Mouse (Mus musculus): Measurements from ENCODE around the gene Mtcl1.
"Not testable (repeated sequence)": the region's sequence is repeated elsewhere in the genome, so short reads cannot be mapped to it uniquely, and the experiment has no call there.

Gene Mtcl1

DNA sequence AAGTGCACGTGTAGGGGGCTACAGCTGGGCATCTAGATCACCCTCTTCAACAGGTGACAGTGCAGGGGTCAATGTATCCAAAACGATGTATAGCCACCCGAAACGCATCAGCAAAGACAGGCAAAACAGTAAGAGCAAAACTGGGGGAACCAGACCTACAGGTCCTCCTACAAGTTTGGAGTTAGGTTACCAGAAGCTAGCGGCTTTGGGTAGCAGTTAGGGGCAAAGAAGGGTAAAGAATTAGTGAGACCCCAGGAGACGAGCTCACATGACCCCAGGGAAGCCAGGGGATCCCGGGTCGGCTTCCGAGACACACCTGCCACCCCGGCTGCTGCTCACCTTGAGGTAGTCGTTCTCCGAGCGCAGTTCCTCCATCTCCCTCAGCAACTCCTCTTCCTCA is 1.6 kb downstream of the Mtcl1 start:
- no peak for DNase-seq (ENCODE audit: low spot score)

- DNase-seq (ENCODE audit: low spot score), result no peak
Measured at GRCm38 (mm10) chr17:66447007-66447312, 2.6 kb downstream of the Mtcl1 start.

DNA sequence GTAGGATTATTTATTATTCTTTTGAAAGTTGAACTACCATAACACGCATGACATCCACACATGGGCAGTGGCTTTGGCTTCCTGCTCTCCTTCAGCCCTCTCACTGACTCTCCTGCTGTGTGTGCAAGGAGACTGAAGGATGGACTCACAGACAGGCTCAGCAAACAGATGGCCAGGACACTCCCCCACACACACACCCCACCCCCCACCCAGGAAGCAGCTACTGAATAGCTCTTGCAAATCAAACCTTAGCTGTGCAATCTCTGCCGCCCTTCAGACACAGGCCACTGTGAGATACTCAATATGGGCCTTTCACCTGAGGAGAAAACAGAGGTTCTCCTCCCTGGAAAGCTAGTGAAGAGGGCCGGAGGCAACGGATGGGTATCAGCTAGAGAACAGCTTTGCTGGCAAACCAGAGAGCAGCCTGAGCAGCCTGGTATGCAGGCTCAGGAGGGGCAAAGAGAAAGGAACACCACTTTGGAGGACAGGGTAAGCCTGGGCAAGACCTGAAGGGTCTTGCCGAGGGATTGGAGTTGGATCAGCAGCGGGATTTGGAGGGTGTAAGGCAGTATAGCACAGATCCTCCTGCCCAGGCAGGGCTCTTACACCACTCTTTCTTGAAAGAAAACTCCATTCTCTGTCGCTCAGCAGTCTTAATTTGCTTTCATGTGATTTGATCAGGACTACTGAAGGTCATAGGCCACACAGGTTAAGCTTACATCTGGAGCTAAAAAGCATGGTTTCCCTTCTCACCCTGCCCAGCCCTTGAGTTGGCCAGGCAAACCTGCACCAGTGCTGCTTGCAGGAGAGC is 3.1 kb downstream of the Mtcl1 start:
- DNase-seq (ENCODE audit: low spot score), result no peak

DNA sequence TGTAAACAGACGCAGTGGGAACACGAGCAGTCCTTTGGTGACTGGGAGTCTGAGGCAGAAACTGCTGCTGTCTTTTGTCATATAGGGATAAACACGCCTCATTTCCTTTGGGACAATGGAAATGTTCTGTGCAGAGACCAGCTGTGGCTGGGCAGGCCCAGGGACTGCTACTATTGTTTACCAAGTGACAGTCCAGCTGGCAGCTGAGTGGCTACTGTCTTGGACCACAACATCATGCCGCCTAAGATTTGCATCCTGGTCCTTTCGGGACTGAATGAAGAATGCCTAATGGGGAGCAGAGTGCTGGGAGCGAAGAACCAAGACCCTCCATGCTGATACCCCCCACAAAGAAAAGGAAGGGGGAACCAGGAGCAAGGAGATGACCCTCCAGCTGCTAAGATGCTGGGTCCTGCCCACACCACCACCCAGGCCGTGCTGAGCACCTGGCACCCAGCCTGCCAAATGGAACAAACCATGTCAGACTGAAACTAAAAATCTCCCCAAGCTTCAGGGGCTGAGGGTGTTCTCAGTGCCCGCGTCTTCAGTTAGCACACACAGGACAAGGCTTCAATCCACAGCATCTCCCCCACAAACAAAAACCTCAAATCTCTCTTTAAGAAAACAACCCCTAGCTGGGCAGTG is 5.4 kb downstream of the Mtcl1 start:
- DNase-seq (ENCODE audit: low spot score), result no peak

DNA sequence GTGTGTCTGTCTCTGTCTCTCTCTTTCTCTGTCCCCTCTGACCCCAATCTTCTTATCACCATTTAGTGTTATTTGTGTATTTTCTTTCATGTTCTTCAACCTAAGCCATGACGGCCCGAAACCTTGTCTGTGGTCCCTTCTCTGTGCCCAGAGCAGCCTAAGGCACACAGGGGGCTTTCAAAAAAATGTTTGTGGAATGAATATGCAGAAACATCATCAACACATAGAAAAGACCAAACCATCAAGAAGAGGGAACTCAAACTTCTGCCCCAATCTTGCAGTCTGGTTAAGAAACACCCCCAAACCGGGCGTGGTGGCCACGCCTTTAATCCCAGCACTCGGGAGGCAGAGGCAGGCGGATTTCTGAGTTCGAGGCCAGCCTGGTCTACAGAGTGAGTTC is 9.7 kb downstream of the Mtcl1 start:
- no peak for DNase-seq (ENCODE audit: low spot score)

DNA sequence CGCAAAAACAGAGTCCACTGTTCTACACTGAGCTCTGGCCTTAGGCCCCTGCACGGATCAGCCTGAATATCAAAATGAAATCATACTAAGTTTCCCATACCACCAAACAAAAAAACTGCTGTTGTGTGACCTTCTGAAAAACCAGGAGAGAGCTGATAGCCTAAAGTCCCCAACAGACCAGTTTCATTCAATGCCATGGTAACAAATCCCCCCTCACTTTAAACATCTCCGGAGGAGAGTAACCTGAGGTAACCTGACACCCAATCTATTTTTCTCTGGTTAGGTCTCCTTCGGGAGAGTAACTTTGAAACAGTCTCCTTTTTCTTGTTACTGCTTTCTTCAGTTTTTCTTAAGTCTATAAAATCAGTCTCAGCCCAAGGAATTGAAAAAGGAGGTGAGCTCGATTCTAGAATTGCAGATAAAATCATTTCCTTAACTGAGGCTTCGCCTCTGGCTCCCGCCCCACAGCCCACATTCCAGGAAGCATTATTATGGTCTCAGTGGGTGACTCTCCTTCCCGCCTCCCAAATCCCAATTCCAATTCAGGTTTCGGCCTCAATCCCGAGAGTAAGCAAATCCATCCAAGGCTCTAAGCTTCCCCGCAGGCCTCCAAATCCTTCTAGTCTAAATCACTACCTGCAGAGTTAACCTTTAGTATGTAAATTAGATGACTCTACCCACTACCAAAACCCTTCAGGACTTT is 10.3 kb downstream of the Mtcl1 start:
- no peak for DNase-seq (ENCODE audit: low spot score)

DNA sequence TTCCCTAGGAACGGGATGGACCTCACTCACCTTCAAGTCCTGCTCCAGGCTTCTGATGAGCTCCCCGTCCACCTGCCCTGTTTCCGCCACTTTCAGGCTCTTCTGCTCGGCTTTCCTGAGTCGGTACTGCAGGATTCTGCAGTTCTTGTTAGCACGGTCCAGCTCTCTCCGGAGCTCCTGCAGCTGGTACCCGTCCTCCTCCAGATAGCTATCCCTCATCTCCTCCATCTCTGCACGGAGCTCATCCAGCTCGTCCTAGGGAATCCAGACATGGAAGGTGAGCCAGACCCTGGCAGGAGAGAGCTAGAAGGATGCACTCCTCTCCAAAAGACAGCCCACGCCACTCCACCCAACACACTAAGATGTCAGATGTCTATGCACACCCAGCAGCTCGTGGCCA is 11.4 kb downstream of the Mtcl1 start:
- no peak for DNase-seq (ENCODE audit: low spot score)

DNA sequence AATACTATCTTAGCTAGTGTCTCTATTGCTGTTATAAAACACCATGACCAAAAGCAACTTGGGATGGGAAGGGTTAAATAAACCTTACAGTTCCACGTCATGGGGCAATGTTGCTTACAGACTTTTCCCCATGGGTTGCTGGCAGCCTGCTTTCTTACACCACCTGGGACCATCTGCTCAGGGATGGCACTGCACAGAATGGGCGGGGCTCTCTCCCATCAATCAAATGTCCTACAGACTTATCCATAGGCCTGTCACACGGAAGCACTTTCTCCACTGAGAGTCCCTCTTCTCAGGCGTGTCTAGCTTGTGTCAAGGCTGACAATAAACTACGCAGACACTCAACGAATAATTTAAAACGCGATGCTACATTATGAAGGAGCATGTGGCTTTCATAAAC is 12.7 kb downstream of the Mtcl1 start:
- no peak for DNase-seq (ENCODE audit: low spot score)

DNA sequence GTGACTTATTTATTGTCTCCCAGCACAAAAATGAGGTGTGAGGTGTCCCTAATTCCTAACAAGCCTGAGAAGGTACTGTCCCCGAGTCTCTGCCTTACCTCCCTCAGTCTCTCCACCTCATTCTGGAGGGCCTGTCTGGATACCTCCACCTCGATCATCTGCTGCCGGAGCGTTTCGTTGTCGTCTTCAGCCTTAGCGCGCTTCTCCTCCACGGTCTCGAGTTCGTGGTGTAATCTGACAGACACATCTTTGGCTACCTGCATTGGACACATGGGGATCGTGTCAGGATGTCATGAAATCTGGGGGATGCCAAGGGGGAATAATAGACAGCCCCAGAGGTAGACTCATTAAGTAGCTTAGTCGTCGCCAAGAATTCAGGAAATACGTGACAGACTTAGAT is 13.6 kb downstream of the Mtcl1 start:
- no peak for DNase-seq (ENCODE audit: low spot score)

DNA sequence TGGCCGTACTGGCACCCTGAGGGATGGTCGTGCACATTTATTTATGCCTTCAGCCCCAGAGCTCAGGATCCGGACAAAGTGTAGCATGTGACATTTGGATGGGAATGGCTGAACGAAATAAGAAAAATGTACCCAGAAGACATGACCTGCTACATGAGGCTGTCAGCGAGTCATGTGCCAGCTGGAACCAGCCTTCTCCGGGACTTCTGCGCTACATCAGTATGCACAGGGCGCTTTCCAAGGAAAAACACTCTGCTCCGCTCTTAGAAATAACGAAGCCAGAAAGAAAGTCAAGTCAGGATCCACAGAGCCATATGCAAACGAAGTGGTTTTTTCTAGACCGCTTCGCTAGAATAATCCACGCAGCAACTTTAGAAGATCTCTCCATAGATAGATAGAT is 14.5 kb downstream of the Mtcl1 start:
- no peak for DNase-seq (ENCODE audit: low spot score)

GRCm38 (mm10) chr17:66434566-66434965 is 15.0 kb downstream of the Mtcl1 start:
- DNase-seq (ENCODE audit: low spot score), result no peak

- not testable (repeated sequence) for DNase-seq (ENCODE audit: low spot score)
Measured at GRCm38 (mm10) chr17:66424601-66425000, 24.9 kb downstream of the Mtcl1 start.

GRCm38 (mm10) chr17:66419421-66419820 is 30.1 kb downstream of the Mtcl1 start:
- no peak for DNase-seq (ENCODE audit: low spot score)

- DNase-seq (ENCODE audit: low spot score), result no peak
Measured at GRCm38 (mm10) chr17:66417748-66418147, 31.8 kb downstream of the Mtcl1 start.

- DNase-seq (ENCODE audit: low spot score), result no peak
Measured at GRCm38 (mm10) chr17:66417329-66417728, 32.2 kb downstream of the Mtcl1 start.

- DNase-seq (ENCODE audit: low spot score), result no peak
Measured at GRCm38 (mm10) chr17:66416841-66417313, 32.7 kb downstream of the Mtcl1 start.

DNA sequence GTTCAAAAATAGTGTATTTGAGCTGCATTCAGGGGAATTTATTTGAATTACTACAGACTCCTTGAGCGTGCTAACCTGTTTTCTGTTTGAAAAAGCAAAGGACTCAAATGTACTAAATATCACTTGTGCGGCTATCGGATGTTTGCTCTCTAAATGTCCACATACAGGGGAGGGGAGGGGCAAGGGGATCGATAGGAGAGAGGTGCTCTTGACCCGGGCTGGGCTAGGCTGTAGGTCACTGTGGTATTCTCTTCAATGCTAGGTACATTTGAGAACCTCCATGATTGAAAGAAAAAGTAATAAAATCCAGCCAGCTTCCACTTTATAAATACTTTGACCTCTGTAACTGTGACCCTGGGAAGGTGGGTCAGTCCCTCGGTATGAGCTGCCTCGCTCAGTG is 33.1 kb downstream of the Mtcl1 start:
- no peak for DNase-seq (ENCODE audit: low spot score)

- no peak for DNase-seq (ENCODE audit: low spot score)
Measured at GRCm38 (mm10) chr17:66414331-66414730, 35.2 kb downstream of the Mtcl1 start.

DNA sequence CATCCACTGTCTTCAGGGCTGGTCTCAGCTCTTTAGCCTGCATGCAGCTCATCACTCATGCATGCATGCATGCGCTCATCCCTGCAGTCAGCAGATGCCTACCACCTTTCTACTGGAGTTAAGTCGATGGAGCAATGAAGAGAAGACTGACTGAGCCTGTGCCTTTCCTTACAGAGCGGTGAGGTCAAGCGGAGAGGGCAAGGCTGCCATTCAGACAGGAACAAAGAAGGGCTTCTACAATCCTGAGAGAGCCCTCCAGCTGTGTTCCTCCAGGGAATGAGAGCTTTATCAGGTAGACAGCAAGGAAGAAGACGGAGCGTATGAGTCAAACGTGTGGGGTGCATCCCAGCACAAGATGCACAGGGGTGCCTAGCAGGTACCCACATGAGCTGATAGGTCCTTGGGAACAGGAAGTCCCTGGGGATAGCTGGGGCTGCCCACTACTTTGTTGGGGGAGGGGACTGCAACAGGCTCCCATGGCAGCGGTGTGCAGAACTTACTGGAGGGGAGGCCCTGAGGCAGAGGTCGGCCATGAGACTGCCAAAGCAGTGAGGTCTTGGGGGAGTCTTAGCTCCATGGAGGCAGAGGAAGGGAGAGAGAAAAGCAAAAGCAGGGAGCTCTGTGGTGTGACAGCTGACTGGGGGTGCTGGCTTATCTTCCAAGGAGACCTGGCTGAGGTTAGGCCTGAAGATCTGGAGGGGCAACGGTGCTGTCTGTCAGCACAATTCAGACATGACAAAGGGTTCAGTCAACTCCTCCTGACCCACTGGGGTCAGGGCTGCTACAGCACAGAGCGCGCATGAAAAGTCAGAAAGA is 37.2 kb downstream of the Mtcl1 start:
- DNase-seq (ENCODE audit: low spot score), result no peak

DNA sequence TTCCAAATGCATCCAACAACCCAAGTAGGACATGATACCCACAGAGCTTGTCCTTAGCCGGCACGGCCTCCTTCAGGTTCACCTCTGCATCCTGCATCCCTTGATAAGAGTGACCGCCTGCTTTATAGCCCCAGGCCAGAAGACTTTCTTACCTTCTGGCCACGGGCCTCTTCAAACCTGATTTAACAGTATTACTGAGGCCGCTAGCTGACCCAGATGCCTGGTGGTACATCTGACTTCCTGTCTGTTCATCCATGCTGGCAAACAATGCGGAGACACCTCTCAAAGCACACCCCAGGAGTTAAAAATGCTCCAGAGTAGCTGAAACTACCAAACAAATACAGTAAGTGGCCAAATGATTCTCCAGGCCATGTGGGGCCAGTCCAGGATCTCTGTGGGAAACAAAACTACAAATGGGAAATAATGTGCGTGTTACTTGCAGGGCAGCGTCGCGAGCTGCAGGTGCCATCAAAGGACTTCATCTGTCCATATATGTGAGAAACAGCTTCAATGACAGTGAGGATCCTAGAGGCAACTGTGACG is 38.6 kb downstream of the Mtcl1 start:
- DNase-seq (ENCODE audit: low spot score), result no peak

DNA sequence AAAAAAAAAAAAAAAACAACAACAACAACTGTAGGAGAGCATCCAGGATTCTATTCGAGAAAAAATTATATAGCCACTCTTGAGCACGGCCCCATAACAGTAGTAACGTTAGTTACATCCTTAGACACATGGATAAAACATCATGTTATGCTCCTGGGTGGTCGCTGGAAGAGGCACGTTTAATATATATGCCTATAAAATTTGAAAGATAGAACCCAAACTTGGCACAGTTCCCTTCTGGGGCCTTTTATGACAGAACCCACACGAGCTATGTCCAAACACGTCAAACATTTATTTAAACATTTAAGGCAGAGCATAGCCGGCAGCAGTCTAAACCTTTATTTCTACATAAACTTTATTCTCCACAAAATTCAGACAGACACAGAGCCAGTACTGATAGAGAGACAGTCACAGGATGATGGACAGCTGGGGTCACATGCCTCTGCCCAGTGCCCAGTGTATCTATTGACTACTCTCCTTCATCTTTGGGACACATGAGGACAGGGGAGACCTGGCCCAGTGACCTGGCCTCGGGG is 40.4 kb downstream of the Mtcl1 start:
- no peak for DNase-seq (ENCODE audit: low spot score)

DNA sequence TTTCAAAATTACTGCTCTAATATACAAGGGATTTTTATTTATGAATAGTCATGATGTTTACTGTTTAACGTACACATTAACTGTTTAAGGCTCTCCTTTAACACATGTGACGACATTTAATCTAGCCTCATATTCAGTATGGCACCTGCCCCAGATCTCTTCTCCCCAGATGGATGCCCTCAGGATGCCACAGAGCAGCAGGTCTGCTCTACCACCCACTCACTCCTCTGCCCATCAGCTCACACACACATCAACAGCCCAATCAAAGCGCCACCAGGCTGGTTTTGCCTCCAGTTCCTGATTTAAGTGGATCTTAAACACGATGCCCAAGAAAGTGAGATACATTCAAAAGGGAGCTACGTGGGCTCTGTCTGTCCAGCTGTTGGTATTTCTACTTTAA is 41.1 kb downstream of the Mtcl1 start:
- no peak for DNase-seq (ENCODE audit: low spot score)
